Mouse (Mus musculus) midbrain, embryonic 14.5 days (tissue): ENCODE results near the gene Gjd2. TPM values are rescaled to one million over a fixed set of nuclear protein-coding genes. Genes with fewer than 3 reads are reported as not detected.

Source experiments
- ATAC-seq: fragments of 200-750 bp; cut with Nextera tagmentation; 2 replicates; pipeline ENCODE4 v1.8.0; 2017; ENCODE audit warnings: moderate number of reproducible peaks, moderate library complexity; ENCODE audit not compliant: low FRiP score, low TSS enrichment
- DNase-seq: peaks from one replicate; pipeline ENCODE4 v3.0.0-alpha.2; 2015
- H3K27ac ChIP-seq: fragments of 300-500 bp; sonication (generic); replicated peaks from 2 replicates; pipeline ENCODE4 v1.5.1; 2014; ENCODE audit warnings: mild to moderate bottlenecking, low read depth, low read length, moderate library complexity
- H3K27me3 ChIP-seq: fragments of 300-500 bp; sonication (generic); 2 replicates; pipeline ENCODE4 v1.6.1; 2014; ENCODE audit warnings: low read length, control low read depth, mixed read lengths; ENCODE audit not compliant: control insufficient read depth, insufficient read depth
- H3K36me3 ChIP-seq: fragments of 300-500 bp; sonication (generic); 2 replicates; pipeline ENCODE4 v1.6.1; 2014; ENCODE audit warnings: low read length, control low read depth; ENCODE audit not compliant: control insufficient read depth, insufficient read depth
- H3K4me1 ChIP-seq: fragments of 300-500 bp; sonication (generic); 2 replicates; pipeline ENCODE4 v1.6.1; 2014; ENCODE audit warnings: mild to moderate bottlenecking, antibody characterized with exemption, low read length, control low read depth; ENCODE audit not compliant: control insufficient read depth, insufficient read depth
- H3K4me2 ChIP-seq: fragments of 300-500 bp; sonication (generic); 2 replicates; pipeline ENCODE4 v1.6.1; 2014; ENCODE audit warnings: mild to moderate bottlenecking, low read length, moderate library complexity
- H3K4me3 ChIP-seq: fragments of 300-500 bp; sonication (generic); replicated peaks from 2 replicates; pipeline ENCODE4 v1.5.1; 2014; ENCODE audit warnings: low read depth, low read length
- H3K9ac ChIP-seq: fragments of 300-500 bp; sonication (generic); replicated peaks from 2 replicates; pipeline ENCODE4 v1.6.1; 2014; ENCODE audit warnings: mild to moderate bottlenecking, low read length, moderate library complexity
- H3K9me3 ChIP-seq: fragments of 300-500 bp; sonication (generic); 2 replicates; pipeline ENCODE4 v1.6.1; 2016; ENCODE audit warnings: low read length, control low read depth, mixed read lengths; ENCODE audit not compliant: control insufficient read depth
- WGBS: fragments of 180-500 bp; shearing (Covaris S2); extraction: QIAGEN DNeasy Blood & Tissue Kit; methylation state at CpG from one replicate; pipeline ENCODE4 v1.1.7; 2014; 5-methylcytosine and 5-hydroxymethylcytosine counted together
- polyA plus RNA-seq: library from polyadenylated mRNA; unstranded; fragments of >200 nt; fragmentation: Nextera tagmentation; extraction: Ambion mirVana; gene quantifications from 2 replicates; pipeline ENCODE4 v1.2.1, GENCODE M21; 2014

The Gjd2 gene
- 6.3 and 17.6 TPM in 2 replicates for polyA plus RNA-seq

DNA sequence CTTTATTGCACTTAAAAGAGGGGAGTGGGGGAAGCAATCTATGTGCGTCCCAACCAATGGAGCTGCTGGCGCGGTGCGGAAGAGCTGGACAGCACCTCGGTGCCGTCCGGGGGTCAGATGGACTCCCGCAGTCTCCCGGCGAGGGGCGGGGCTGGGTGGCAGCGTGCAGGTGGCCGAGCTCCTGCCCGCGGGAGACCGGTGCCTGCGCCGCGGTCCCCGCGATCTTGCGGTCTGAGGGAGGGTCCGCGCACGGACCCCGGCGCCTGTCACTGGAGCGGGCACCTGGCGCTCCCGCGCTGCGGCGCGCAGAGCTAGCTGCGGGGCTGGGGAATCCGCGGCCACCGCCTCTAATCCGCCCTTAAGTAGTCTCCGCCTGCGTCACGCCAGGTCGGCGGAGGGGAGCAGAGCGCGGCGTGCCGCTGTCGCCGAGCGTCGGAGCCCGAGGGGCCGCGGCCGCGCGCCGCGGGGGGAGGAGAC lies at the start of gene Gjd2:
Gene Gjd2 (minus strand): TSS at position 325 of the 477 bp plus-strand sequence.
- peak within 1 kb of the TSS; percentile 80 for H3K4me2 ChIP-seq
- ATAC-seq (peak; percentile 82), DNase-seq (peak; percentile 84)
- no peaks in the 10 kb centered on the region for H3K9me3 ChIP-seq
- H3K27me3 ChIP-seq = 0 out of 2 replicates have a peak, but pooled peaks cover 4% of the 10 kb centered on the region
- H3K9ac ChIP-seq = peak within 1 kb of the TSS; percentile 86
- peak within 1 kb of the TSS; percentile 81 for H3K27ac ChIP-seq
- peak within 1 kb of the TSS; percentile 73 for H3K4me3 ChIP-seq
- H3K36me3 ChIP-seq = no peaks in the 10 kb centered on the region
- under 1% methylated on average over 60 of the region's 60 CpGs for WGBS
- peaks cover 12% of the 10 kb centered on the region; the same call in 1 of the 2 replicates for H3K4me1 ChIP-seq

DNA sequence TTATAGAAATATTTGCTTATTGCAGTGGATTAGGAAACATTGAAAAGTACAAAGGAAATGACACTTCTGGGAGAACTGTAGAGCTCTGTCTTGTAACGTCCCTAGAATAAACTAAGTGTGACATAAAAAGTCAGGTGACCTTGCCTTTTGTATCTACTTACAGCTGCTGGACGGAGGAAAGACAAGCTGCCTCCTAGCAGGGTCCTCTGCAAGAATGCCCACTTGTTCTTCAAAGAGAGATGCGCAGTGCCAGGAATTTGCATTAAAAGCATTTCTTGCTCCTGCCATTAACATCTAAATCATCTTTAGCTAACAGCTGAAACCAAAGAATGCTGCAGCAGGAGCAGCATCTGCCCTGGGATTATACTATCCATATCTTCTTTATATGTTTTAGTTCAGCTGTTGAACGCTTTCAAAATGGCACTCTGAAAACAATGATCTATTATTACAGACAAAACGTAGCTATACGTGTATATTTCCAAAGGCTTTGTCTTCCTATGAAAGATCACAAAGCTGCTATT lies 46.7 kb upstream of the Gjd2 start:
- 22% methylated on average over 6 of the region's 6 CpGs for WGBS
- no peak overlapping the region for H3K27ac ChIP-seq
- H3K4me2 ChIP-seq = no peak overlapping the region
- peaks cover 10% of the 10 kb centered on the region; the same call in 1 of the 2 replicates for H3K4me1 ChIP-seq
- no peak overlapping the region for H3K9ac ChIP-seq
- H3K4me3 ChIP-seq = no peak overlapping the region
- DNase-seq (peak; percentile 5), ATAC-seq (no peak)
- no peaks in the 10 kb centered on the region for H3K27me3 ChIP-seq
- H3K36me3 ChIP-seq = no peaks in the 10 kb centered on the region
- H3K9me3 ChIP-seq = no peaks in the 10 kb centered on the region

DNA sequence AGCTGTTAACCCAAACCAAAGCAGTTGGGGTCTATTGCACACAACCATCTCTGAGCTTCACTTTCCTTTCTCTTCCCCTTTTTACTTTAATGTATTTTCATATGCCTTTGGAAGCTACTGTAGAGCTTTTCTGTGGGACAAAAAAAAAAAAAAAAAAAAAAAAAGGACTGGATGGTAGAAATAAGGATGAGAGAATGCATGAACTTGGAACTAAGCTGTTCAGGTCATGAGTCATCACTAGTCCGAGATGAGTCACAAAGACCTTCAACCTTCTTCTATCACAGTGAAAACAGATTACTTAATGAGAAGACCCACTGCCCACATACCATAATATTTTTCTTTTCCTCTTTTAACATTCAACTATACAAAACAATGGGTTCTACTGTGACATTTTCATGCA lies 46.2 kb upstream of the Gjd2 start:
- Histone ChIP-seq H3K27me3 (no peaks in the 10 kb centered on the region), H3K4me1 (peaks cover 10% of the 10 kb centered on the region; the same call in 1 of the 2 replicates), H3K9ac (no peak overlapping the region), H3K36me3 (no peaks in the 10 kb centered on the region), H3K4me2 (no peak overlapping the region), H3K27ac (no peak overlapping the region), H3K4me3 (no peak overlapping the region), H3K9me3 (no peaks in the 10 kb centered on the region)
- DNase-seq (no peak), ATAC-seq (no peak)
- 61% methylated on average over 1 of the region's 1 CpGs for WGBS

DNA sequence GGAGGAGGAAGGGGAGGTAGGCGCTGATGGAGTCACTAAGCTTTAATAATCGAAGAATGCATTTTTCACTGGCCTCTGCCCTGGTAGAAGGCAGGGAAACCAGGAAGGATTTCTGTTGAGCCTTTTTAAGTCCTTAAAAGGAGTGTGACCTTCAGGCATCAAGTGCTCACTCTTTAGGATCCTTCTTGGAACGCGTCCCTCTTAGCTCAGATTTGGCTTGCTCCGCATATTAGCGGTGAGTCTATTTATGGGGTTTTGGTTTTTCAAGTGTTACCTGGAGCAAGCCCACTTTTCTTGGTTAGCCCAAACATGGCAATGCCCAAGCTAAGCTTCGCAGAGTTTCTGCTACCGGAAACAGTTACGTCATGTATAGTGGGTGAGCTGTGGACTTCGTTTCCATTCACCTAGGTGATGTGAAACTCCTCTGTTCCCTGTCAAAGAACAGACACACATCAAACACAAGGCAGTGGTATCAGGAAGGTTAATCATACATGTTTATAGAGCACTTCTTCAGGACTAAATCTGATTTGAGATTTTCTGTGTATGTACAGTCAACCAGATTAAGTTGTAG lies 44.9 kb upstream of the Gjd2 start:
- peaks cover 10% of the 10 kb centered on the region; the same call in 1 of the 2 replicates for H3K4me1 ChIP-seq
- DNase-seq (no peak), ATAC-seq (no peak)
- no peak overlapping the region for H3K27ac ChIP-seq
- WGBS = 94% methylated on average over 10 of the region's 10 CpGs
- no peaks in the 10 kb centered on the region for H3K27me3 ChIP-seq
- H3K4me3 ChIP-seq = no peak overlapping the region
- no peak overlapping the region for H3K4me2 ChIP-seq
- no peaks in the 10 kb centered on the region for H3K9me3 ChIP-seq
- no peaks in the 10 kb centered on the region for H3K36me3 ChIP-seq
- no peak overlapping the region for H3K9ac ChIP-seq

DNA sequence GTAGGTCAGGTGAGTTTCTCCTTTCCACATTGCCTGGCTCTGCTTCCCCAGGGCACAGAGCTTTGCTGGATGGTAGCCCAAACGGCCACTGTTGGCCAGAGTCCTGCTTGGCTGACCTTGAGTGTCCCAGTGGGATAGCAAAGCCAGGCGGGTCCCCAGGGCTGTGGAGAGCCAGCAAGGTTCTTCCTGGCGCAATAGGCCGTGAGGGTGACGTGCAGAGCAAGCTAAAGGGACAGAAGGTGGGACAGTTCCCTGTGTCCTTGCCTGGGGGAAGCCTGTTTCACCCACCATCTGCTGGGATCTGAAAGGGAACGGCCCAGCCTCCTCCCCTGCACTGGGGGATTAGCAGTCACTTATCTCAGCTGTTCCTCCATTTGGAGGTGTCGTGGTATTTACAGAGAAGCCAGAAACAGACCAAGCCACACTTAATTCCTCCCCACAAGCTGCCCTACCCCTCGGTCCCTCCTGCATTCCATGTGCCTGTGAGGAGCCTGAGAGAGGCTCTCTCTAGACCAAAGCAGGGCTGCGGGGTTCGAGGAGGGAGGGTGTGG lies 44.0 kb upstream of the Gjd2 start:
- Histone ChIP-seq H3K9ac (no peak overlapping the region), H3K27ac (no peak overlapping the region), H3K36me3 (no peaks in the 10 kb centered on the region), H3K9me3 (no peaks in the 10 kb centered on the region), H3K4me3 (no peak overlapping the region), H3K4me1 (peaks cover 10% of the 10 kb centered on the region; the same call in 1 of the 2 replicates), H3K4me2 (peak overlapping the region; percentile 2; the same call in 1 of the 2 replicates), H3K27me3 (no peaks in the 10 kb centered on the region)
- 19% methylated on average over 10 of the region's 10 CpGs for WGBS
- ATAC-seq = peak; percentile 54; the same call in 1 of the 2 replicates
- DNase-seq = peak; percentile 35

DNA sequence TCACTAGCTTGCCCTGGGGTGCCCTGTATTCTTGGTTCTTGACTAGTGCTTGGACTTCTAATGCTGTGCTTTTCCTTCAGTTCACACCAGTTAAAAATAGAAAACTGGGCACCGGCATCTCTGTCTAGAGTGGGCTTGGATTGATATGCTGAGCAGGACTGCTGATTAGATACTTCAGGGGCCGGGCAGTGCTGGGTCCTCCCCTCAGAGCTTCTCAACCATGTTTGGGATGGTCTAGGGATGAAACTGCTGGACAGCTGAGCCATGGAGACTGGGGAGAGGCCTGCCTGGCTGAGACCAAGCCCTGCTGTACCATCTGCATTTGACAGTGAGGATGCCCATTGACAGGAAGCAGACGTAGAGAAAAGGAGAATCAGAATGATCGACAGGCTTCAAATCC lies 40.7 kb upstream of the Gjd2 start:
- H3K4me2 ChIP-seq = no peak overlapping the region
- DNase-seq = no peak

DNA sequence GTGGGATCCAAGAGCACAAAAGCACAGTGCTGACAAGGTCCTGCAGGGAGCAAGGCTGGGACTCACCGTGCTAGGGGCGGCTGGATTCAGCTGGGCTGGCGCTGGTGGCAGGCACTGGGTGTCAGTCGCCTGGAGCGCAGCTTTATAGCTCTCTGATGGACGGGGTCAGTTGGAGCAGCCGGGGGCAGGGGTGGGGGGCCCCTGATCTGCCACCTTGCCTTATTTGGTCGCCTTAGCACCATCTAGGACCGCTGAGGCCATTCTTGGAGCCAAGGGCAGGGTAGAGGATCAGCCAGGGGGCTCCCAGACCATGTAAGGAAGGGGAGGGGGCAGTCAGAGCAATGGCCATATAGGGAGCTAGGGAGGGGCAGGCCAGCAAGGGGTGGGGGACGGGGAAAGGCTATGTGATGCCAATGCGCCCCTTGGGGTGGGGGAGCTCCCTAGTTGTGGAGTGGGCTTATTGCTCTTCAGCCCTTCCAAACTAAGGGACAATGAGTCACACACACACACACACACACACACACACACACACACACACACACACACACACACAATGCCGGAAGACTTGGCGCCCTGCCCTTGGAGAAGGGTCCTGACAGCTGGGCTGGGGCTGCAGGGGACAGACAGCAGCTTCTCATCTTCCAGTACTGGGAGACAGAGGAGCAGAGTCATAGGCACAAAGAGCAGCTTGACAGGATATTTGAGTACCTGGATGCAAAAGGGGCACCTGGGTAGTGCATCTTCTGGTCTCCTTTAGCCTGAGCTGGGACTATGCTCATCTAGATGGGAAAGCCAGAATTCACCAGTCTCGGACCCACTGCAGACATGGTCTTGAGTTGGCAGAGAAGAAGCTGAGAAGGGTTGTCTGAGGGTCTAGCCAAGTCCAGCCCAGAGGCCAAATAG lies 39.5 kb upstream of the Gjd2 start, which contains the start of gene Actc1:
Gene Actc1 (minus strand): TSS at position 853 of the 903 bp plus-strand sequence.
- H3K4me3 ChIP-seq = no peak within 1 kb of the TSS
- H3K27ac ChIP-seq = no peak within 1 kb of the TSS
- 47% methylated on average over 14 of the region's 14 CpGs for WGBS
- ATAC-seq = no peak
- DNase-seq = peak; percentile 17
- H3K9me3 ChIP-seq = no peaks in the 10 kb centered on the region
- H3K4me1 ChIP-seq = peaks cover 10% of the 10 kb centered on the region; the same call in 1 of the 2 replicates
- H3K36me3 ChIP-seq = no peaks in the 10 kb centered on the region
- H3K4me2 ChIP-seq = no peak within 1 kb of the TSS
- H3K9ac ChIP-seq = no peak within 1 kb of the TSS
- H3K27me3 ChIP-seq = no peaks in the 10 kb centered on the region

More for the DNA sequence above, 40.7 kb upstream of the Gjd2 start:
- Histone ChIP-seq H3K27me3 (no peaks in the 10 kb centered on the region), H3K9ac (no peak overlapping the region), H3K36me3 (no peaks in the 10 kb centered on the region), H3K4me3 (no peak overlapping the region), H3K4me1 (peaks cover 10% of the 10 kb centered on the region; the same call in 1 of the 2 replicates), H3K9me3 (no peaks in the 10 kb centered on the region), H3K27ac (no peak overlapping the region)
- ATAC-seq = no peak
- 85% methylated on average over 4 of the region's 4 CpGs for WGBS

DNA sequence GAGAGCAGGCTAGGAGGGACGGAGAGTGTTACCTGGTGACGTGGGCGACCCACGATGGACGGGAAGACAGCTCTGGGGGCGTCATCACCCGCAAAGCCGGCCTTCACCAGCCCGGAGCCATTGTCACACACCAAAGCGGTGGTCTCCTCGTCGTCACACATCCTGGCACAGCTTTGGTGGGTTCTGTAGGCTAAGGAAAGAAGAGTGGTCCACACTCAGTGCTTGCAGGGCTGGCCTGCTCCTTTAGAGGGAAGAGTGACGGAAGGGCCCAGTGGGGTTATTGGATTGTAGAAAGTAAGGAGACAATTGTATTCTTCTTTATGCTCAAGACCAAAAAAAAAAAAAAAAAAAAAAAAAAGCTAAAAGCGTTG lies 38.4 kb upstream of the Gjd2 start:
- DNase-seq = no peak

More for the DNA sequence above, 38.4 kb upstream of the Gjd2 start:
- Histone ChIP-seq H3K9me3 (no peaks in the 10 kb centered on the region), H3K4me2 (no peak overlapping the region), H3K4me1 (no peaks in the 10 kb centered on the region), H3K4me3 (no peak overlapping the region), H3K27ac (no peak overlapping the region), H3K36me3 (no peaks in the 10 kb centered on the region), H3K27me3 (no peaks in the 10 kb centered on the region), H3K9ac (no peak overlapping the region)
- ATAC-seq = no peak
- WGBS = 93% methylated on average over 14 of the region's 14 CpGs
